Mouse (Mus musculus) adrenal gland, postnatal 14 days (tissue): ENCODE data around the gene Cdc42bpg. TPM values are rescaled to one million over a fixed set of nuclear protein-coding genes. Genes with fewer than 3 reads are reported as not detected.

Experiments
- DNase-seq: peaks from one replicate; pipeline ENCODE4 v3.0.0; 2021; ENCODE audit warnings: mixed read lengths
- long read RNA-seq, 2 experiments: library from polyadenylated mRNA; stranded (forward); transcript quantifications; one replicate each; pipeline ENCODE4 v2.0.0; 2021
- total RNA-seq: library from RNA; stranded (reverse); gene quantifications from 2 replicates; pipeline ENCODE4 v1.2.3, GENCODE M21; 2021

Cdc42bpg gene
- 9.9 and 11.5 TPM in 2 replicates for total RNA-seq
- long read RNA-seq, experiment 1, partial matches to known transcripts = 0 of 1 reads
- long read RNA-seq, experiment 1, other reads (novel, unspliced or antisense) = 1 of 1 reads
- long read RNA-seq, experiment 2, partial matches to known transcripts = 0 of 1 reads
- long read RNA-seq, experiment 2, other reads (novel, unspliced or antisense) = 1 of 1 reads

- peak; percentile 91 for DNase-seq
Measured at GRCm38 (mm10) chr19:6306137-6306551, at the start of gene Cdc42bpg. TSS of gene Cdc42bpg (plus strand) at chr19:6306456.

GRCm38 (mm10) chr19:6260428-6260827, 45.8 kb upstream of the Cdc42bpg start:
- no peak for DNase-seq

- DNase-seq = no peak
Measured at GRCm38 (mm10) chr19:6260946-6261345, 45.3 kb upstream of the Cdc42bpg start.

GRCm38 (mm10) chr19:6261379-6261778, 44.9 kb upstream of the Cdc42bpg start:
- DNase-seq = no peak

GRCm38 (mm10) chr19:6262222-6262621, 44.0 kb upstream of the Cdc42bpg start:
- peak; percentile 89 for DNase-seq

GRCm38 (mm10) chr19:6262839-6263433, 43.3 kb upstream of the Cdc42bpg start:
- no peak for DNase-seq

- no peak for DNase-seq
Measured at GRCm38 (mm10) chr19:6264200-6264599, 42.1 kb upstream of the Cdc42bpg start.

GRCm38 (mm10) chr19:6264945-6265344, 41.3 kb upstream of the Cdc42bpg start:
- DNase-seq = no peak

GRCm38 (mm10) chr19:6265727-6266182, 40.5 kb upstream of the Cdc42bpg start:
- DNase-seq = no peak

GRCm38 (mm10) chr19:6267306-6268169, 38.7 kb upstream of the Cdc42bpg start:
- no peak for DNase-seq

- DNase-seq = peak; percentile 92
Measured at GRCm38 (mm10) chr19:6268170-6268528, 38.1 kb upstream of the Cdc42bpg start.

- peak; percentile 50 for DNase-seq
Measured at GRCm38 (mm10) chr19:6268670-6269132, 37.6 kb upstream of the Cdc42bpg start.

GRCm38 (mm10) chr19:6269798-6270475, 36.3 kb upstream of the Cdc42bpg start:
- DNase-seq = peak; percentile 78

- peak; percentile 77 for DNase-seq
Measured at GRCm38 (mm10) chr19:6270661-6271060, 35.6 kb upstream of the Cdc42bpg start.

- DNase-seq = no peak
Measured at GRCm38 (mm10) chr19:6271206-6271605, 35.0 kb upstream of the Cdc42bpg start.

- no peak for DNase-seq
Measured at GRCm38 (mm10) chr19:6272053-6272452, 34.2 kb upstream of the Cdc42bpg start.

- DNase-seq = no peak
Measured at GRCm38 (mm10) chr19:6272738-6273137, 33.5 kb upstream of the Cdc42bpg start.

GRCm38 (mm10) chr19:6273592-6273991, 32.7 kb upstream of the Cdc42bpg start:
- DNase-seq = no peak

- DNase-seq = no peak
Measured at GRCm38 (mm10) chr19:6273998-6274608, 32.2 kb upstream of the Cdc42bpg start.

- DNase-seq = no peak
Measured at GRCm38 (mm10) chr19:6275740-6276389, 30.4 kb upstream of the Cdc42bpg start.
